Mouse (Mus musculus) stomach, postnatal 0 days (tissue): ENCODE results near the gene Vapb. TPM values are rescaled to one million over a fixed set of nuclear protein-coding genes. Genes with fewer than 3 reads are reported as not detected.
A peak's percentile ranks its signal among the peaks of the same experiment; 100 is the strongest.

ENCODE experiments used
- ATAC-seq: fragments of 200-750 bp; cut with Nextera tagmentation; 2 replicates; pipeline ENCODE4 v1.8.0; 2017; ENCODE audit not compliant: low FRiP score, low TSS enrichment
- DNase-seq: peaks from one replicate; pipeline ENCODE4 v3.0.0-alpha.2; 2016; ENCODE audit warnings: low spot score
- H3K27ac ChIP-seq: fragments of 300-500 bp; sonication (generic); replicated peaks from 2 replicates; pipeline ENCODE4 v1.5.1; 2014; ENCODE audit warnings: mild to moderate bottlenecking, control low read depth
- H3K27me3 ChIP-seq: fragments of 300-500 bp; sonication (generic); 2 replicates; pipeline ENCODE4 v1.6.1; 2014; ENCODE audit warnings: low read length; ENCODE audit not compliant: control insufficient read depth, insufficient read depth
- H3K36me3 ChIP-seq: fragments of 300-500 bp; sonication (generic); 2 replicates; pipeline ENCODE4 v1.6.1; 2014; ENCODE audit warnings: low read length, mixed read lengths; ENCODE audit not compliant: control insufficient read depth, insufficient read depth
- H3K4me1 ChIP-seq: fragments of 300-500 bp; sonication (generic); replicated peaks from 2 replicates; pipeline ENCODE4 v1.6.1; 2014; ENCODE audit warnings: antibody characterized with exemption; ENCODE audit not compliant: control insufficient read depth, insufficient read depth
- H3K4me2 ChIP-seq: fragments of 300-500 bp; sonication (generic); replicated peaks from 2 replicates; pipeline ENCODE4 v1.6.1; 2014; ENCODE audit warnings: low read depth, mild to moderate bottlenecking, control low read depth, moderate library complexity
- H3K4me3 ChIP-seq: fragments of 300-500 bp; sonication (generic); 2 replicates; pipeline ENCODE4 v1.5.1; 2014; ENCODE audit warnings: low read depth, low read length, control low read depth
- H3K9ac ChIP-seq: fragments of 300-500 bp; sonication (generic); 2 replicates; pipeline ENCODE4 v1.6.1; 2014; ENCODE audit warnings: mild to moderate bottlenecking, low read length, control low read depth, mixed read lengths
- H3K9me3 ChIP-seq: fragments of 300-500 bp; sonication (generic); 2 replicates; pipeline ENCODE4 v1.6.1; 2016; ENCODE audit warnings: low read length; ENCODE audit not compliant: control insufficient read depth
- CTCF ChIP-seq: IDR thresholded peaks from 2 replicates; pipeline ENCODE4 v1.5.1; 2016; ENCODE audit warnings: antibody characterized with exemption, low read depth, mild to moderate bottlenecking, moderate library complexity
- EP300 ChIP-seq: optimal IDR thresholded peaks from 2 replicates; pipeline ENCODE3; 2016; ENCODE audit warnings: antibody characterized with exemption
- WGBS: fragments of 180-500 bp; shearing (Covaris S2); extraction: QIAGEN DNeasy Blood & Tissue Kit; methylation state at CpG from one replicate; pipeline ENCODE4 v1.1.7; 2014; 5-methylcytosine and 5-hydroxymethylcytosine counted together
- polyA plus RNA-seq: library from polyadenylated mRNA; unstranded; fragments of >200 nt; fragmentation: Nextera tagmentation; extraction: Ambion mirVana; gene quantifications from 2 replicates; pipeline ENCODE4 v1.2.1, GENCODE M21; 2015

Vapb gene
- polyA plus RNA-seq, 1 experiment from 2014 or later = 11.1 TPM

GRCm38 (mm10) chr2:173802956-173803355 lies 65.6 kb downstream of the Vapb start:
- no peak overlapping the region for H3K4me3 ChIP-seq
- no peak overlapping the region for H3K4me2 ChIP-seq
- WGBS = 67% methylated on average over 3 of the region's 3 CpGs
- H3K9ac ChIP-seq = no peak overlapping the region
- ATAC-seq = no peak
- H3K36me3 ChIP-seq = no peaks in the 10 kb centered on the region
- DNase-seq = no peak
- no peaks in the 10 kb centered on the region for H3K4me1 ChIP-seq
- no peaks in the 10 kb centered on the region for H3K27me3 ChIP-seq
- no peaks in the 10 kb centered on the region for H3K9me3 ChIP-seq
- no peak overlapping the region for H3K27ac ChIP-seq
- no peak for TF ChIP-seq EP300
- TF ChIP-seq CTCF = no peak

- H3K4me2 ChIP-seq = no peak overlapping the region
- 92% methylated on average over 11 of the region's 11 CpGs for WGBS
- no peak for DNase-seq
- H3K27ac ChIP-seq = no peak overlapping the region
- H3K4me1 ChIP-seq = no peaks in the 10 kb centered on the region
- no peak overlapping the region for H3K9ac ChIP-seq
- no peak overlapping the region for H3K4me3 ChIP-seq
- no peak for ATAC-seq
- H3K27me3 ChIP-seq = no peaks in the 10 kb centered on the region
- TF ChIP-seq CTCF (no peak), EP300 (no peak)
- no peaks in the 10 kb centered on the region for H3K36me3 ChIP-seq
- H3K9me3 ChIP-seq = no peaks in the 10 kb centered on the region
Observed at GRCm38 (mm10) chr2:173803827-173804226, 66.5 kb downstream of the Vapb start.

GRCm38 (mm10) chr2:173806621-173807020 lies 69.3 kb downstream of the Vapb start:
- no peak for ATAC-seq
- Histone ChIP-seq H3K27ac (no peak overlapping the region), H3K9ac (no peak overlapping the region), H3K36me3 (no peaks in the 10 kb centered on the region), H3K4me2 (no peak overlapping the region), H3K4me1 (no peaks in the 10 kb centered on the region), H3K4me3 (no peak overlapping the region), H3K9me3 (no peaks in the 10 kb centered on the region), H3K27me3 (no peaks in the 10 kb centered on the region)
- DNase-seq = no peak
- TF ChIP-seq EP300 (no peak), CTCF (no peak)
- WGBS = 60% methylated on average over 7 of the region's 7 CpGs

DNA sequence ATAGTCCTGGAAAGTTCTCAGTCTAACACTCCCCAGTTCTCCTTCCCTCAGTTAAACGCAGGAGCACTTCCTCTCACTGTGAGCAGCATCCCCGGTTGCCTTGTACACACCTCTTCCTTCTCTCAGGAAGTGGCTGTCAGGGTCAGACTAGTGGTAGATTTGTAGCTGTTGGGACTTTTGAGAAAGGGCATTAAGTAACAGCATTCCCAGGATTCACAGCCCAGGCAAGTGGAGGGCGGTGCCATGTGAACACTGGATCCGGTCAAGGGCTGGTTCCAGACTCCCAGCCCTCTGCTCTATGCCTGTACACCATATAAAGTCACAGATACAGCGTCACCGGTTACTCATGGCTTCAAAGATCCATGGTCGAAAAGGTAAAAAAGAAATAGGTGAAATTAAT lies 71.6 kb downstream of the Vapb start:
- H3K4me3 ChIP-seq = no peak overlapping the region
- no peak overlapping the region for H3K27ac ChIP-seq
- ATAC-seq (no peak), DNase-seq (no peak)
- 78% methylated on average over 7 of the region's 7 CpGs for WGBS
- no peak overlapping the region for H3K9ac ChIP-seq
- H3K4me2 ChIP-seq = no peak overlapping the region
- no peak for TF ChIP-seq EP300
- no peak for TF ChIP-seq CTCF
- H3K9me3 ChIP-seq = no peaks in the 10 kb centered on the region
- H3K4me1 ChIP-seq = no peaks in the 10 kb centered on the region
- no peaks in the 10 kb centered on the region for H3K27me3 ChIP-seq
- no peaks in the 10 kb centered on the region for H3K36me3 ChIP-seq

GRCm38 (mm10) chr2:173810036-173810850 lies 72.9 kb downstream of the Vapb start:
- 55% methylated on average over 15 of the region's 15 CpGs for WGBS

DNA sequence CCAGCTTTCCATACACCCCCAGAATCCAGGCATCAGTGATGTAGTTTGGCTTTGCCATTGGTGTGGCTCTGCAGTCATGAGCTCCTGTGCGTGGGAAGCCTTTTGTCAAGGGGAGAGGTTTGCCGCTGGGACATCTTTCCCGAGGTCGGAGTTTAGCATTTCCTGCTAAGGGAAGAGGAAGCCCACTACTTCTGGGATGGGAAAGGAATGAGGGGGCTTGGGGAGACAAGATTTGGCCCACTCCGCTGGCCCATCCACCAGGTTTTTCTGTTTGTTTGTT lies 73.5 kb downstream of the Vapb start:
- H3K27ac ChIP-seq = peak overlapping the region; percentile 65; the same call in 1 of the 2 replicates
- ATAC-seq (no peak), DNase-seq (no peak)
- H3K4me1 ChIP-seq = no peaks in the 10 kb centered on the region
- H3K4me3 ChIP-seq = no peak overlapping the region
- no peak overlapping the region for H3K9ac ChIP-seq
- H3K9me3 ChIP-seq = no peaks in the 10 kb centered on the region
- no peak overlapping the region for H3K4me2 ChIP-seq
- no peaks in the 10 kb centered on the region for H3K27me3 ChIP-seq
- H3K36me3 ChIP-seq = no peaks in the 10 kb centered on the region
- TF ChIP-seq CTCF (no peak), EP300 (no peak)
- WGBS = 83% methylated on average over 5 of the region's 5 CpGs

More at GRCm38 (mm10) chr2:173810036-173810850, 72.9 kb downstream of the Vapb start:
- H3K27me3 ChIP-seq = no peaks in the 10 kb centered on the region
- H3K27ac ChIP-seq = peak overlapping the region; percentile 65; the same call in 1 of the 2 replicates
- no peaks in the 10 kb centered on the region for H3K36me3 ChIP-seq
- H3K4me3 ChIP-seq = no peak overlapping the region
- no peak overlapping the region for H3K4me2 ChIP-seq
- H3K9me3 ChIP-seq = no peaks in the 10 kb centered on the region
- ATAC-seq (peak; percentile 71), DNase-seq (no peak)
- no peak overlapping the region for H3K9ac ChIP-seq
- no peaks in the 10 kb centered on the region for H3K4me1 ChIP-seq
- TF ChIP-seq CTCF = no peak
- TF ChIP-seq EP300 = no peak
